In the genomic region with DNA sequence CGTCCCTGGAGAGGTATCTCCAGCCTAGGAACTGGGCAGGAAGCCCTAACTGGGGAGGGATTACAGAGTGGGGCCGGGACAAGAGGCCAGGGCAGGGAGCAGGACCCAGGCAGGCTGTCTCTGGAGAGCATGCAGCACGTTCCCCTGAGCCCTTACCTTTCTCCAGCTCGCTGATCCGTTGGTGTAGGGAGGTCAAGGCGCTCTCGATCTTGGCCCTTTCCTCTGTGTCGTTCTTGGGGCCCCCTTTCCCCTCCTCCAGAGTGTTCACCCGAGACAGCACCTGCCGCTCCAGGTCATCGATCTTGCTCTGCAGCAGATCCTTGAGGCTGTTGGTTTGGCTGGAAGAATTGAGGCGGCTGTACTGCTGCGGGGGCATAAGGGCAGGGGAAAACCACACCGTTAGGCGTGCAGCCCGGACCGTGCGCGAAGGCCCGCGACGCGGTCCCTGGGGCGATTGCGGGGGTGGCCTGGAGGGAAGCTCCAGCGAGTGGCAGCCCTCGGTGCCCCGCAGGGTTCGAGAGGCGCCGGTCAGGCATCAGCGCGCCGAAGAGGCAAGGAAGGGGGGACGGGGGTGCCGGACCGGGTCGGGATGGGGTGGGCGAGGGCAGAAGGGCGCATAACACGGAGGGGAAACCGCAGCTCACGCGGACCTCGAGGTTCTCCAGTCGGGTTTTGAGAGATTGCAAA, we compare ENCODE assay signal across 9 mouse cellular contexts. TPM values are rescaled to one million over a fixed set of nuclear protein-coding genes. Genes with fewer than 3 reads are reported as not detected.
A peak's percentile ranks its signal among the peaks of the same experiment; 100 is the strongest.
DNase-seq lines count a peak whose midpoint lies in the region; ATAC-seq lines count a peak whose summit lies in the region.
"Had no signal": no experiment of that assay in that cellular context is flagged by ENCODE, and none has a peak within 500 bp of the region (broad histone marks: within the 10 kb centered on the region; RNA-seq: fewer than 3 reads in every experiment).

No protein-coding gene starts in this region.

- H3K27me3 ChIP-seq in megakaryocyte, embryonic 14.5 days (replicated peaks): peaks cover 100% of the 10 kb centered on the region
- H3K27me3 ChIP-seq in limb, embryonic 15.5 days: peaks cover 99% of the 10 kb centered on the region
- H3K27me3 ChIP-seq in stomach, embryonic 16.5 days (ENCODE audit: control insufficient read depth, insufficient read depth, low read length): peaks cover 76% of the 10 kb centered on the region

- H3K4me1 ChIP-seq in megakaryocyte, embryonic 14.5 days: peaks cover 58% of the 10 kb centered on the region
- H3K4me1 ChIP-seq in limb, embryonic 15.5 days: peaks cover 40% of the 10 kb centered on the region
- peaks cover 36% of the 10 kb centered on the region for H3K4me1 ChIP-seq in stomach, embryonic 16.5 days (ENCODE audit: control insufficient read depth, insufficient read depth, low read length)

- H3K4me3 ChIP-seq in megakaryocyte, embryonic 14.5 days (replicated peaks): peak overlapping the region; percentile 87
- peak overlapping the region; percentile 52 for H3K4me3 ChIP-seq in limb, embryonic 15.5 days
- H3K4me3 ChIP-seq in stomach, embryonic 16.5 days (replicated peaks; ENCODE audit: low read length): peak overlapping the region; percentile 55

- no peaks in the 10 kb centered on the region for H3K36me3 ChIP-seq in megakaryocyte, embryonic 14.5 days (replicated peaks; ENCODE audit: low read length)
- H3K36me3 ChIP-seq in limb, embryonic 15.5 days: no peaks in the 10 kb centered on the region
- no peaks in the 10 kb centered on the region for H3K36me3 ChIP-seq in stomach, embryonic 16.5 days (ENCODE audit: control insufficient read depth, insufficient read depth, low read length)

- peak; percentile 52 to 64 for DNase-seq in cerebellum, postnatal 10 days
- DNase-seq in heart, adult 9 months (ENCODE audit: low spot score in 2 of 2): peak; percentile 13 to 36
- DNase-seq in right cerebral cortex, postnatal 25 days: no peak
- DNase-seq in frontal cortex, postnatal 10 days (ENCODE audit: low spot score in 2 of 2): no peak

- H3K4me2 ChIP-seq in limb, embryonic 15.5 days: peak overlapping the region; percentile 99
- peak overlapping the region; percentile 99 for H3K4me2 ChIP-seq in stomach, embryonic 16.5 days (ENCODE audit: low read depth, low read length)

- ATAC-seq in megakaryocyte, adult 5-6 weeks (ENCODE audit: poor library complexity, severe bottlenecking): no peak
- no peak for ATAC-seq in limb, embryonic 15.5 days (ENCODE audit: insufficient number of reproducible peaks, low FRiP score, low TSS enrichment, low read depth)
- ATAC-seq in stomach, embryonic 16.5 days (ENCODE audit: insufficient read depth, low FRiP score): no peak

- H3K9ac ChIP-seq in limb, embryonic 15.5 days: no peak overlapping the region
- H3K9ac ChIP-seq in stomach, embryonic 16.5 days (ENCODE audit: low read length): no peak overlapping the region

- no peak overlapping the region for H3K27ac ChIP-seq in limb, embryonic 15.5 days
- H3K27ac ChIP-seq in stomach, embryonic 16.5 days (ENCODE audit: low read length): no peak overlapping the region

- 2% methylated on average over 46 of the region's 46 CpGs for WGBS in limb, embryonic 15.5 days
- under 1% methylated on average over 46 of the region's 46 CpGs for WGBS in stomach, embryonic 16.5 days

- no peaks in the 10 kb centered on the region for H3K9me3 ChIP-seq in megakaryocyte, embryonic 14.5 days
- no peaks in the 10 kb centered on the region for H3K9me3 ChIP-seq in limb, embryonic 15.5 days
- H3K9me3 ChIP-seq in stomach, embryonic 16.5 days (replicated peaks; ENCODE audit: control insufficient read depth, low read length): no peaks in the 10 kb centered on the region

RNA-seq across cellular contexts. Expression of a gene that starts 0.9 kb away (rescaled TPM):
- polyA plus RNA-seq in megakaryocyte, embryonic 14.5 days (2012; ENCODE audit: insufficient read depth, low replicate concordance): 0.62 TPM in 1 of 2 replicates, not detected in the other
- total RNA-seq in megakaryocyte, adult 5-6 weeks (2015): not detected in 2 replicates
- not detected in 2 replicates for total RNA-seq in megakaryocyte, adult 5-6 weeks (2017)
- 1.2 and 1.8 TPM in 2 replicates for polyA plus RNA-seq in limb, embryonic 15.5 days (2015; fragmentation: Nextera tagmentation; extraction: Ambion mirVana)
- polyA plus RNA-seq in stomach, embryonic 16.5 days (2015; fragmentation: Nextera tagmentation; extraction: Ambion mirVana): 0.29 and 0.32 TPM in 2 replicates
- total RNA-seq: common myeloid progenitor, adult 5-6 weeks had no signal

RNA-seq across cellular contexts. Expression of a gene that starts 55.5 kb away (rescaled TPM):
- 8.7 and 10.0 TPM in 2 replicates for polyA plus RNA-seq in megakaryocyte, embryonic 14.5 days (2012; ENCODE audit: insufficient read depth, low replicate concordance)
- 4.5 and 4.7 TPM in 2 replicates for total RNA-seq in megakaryocyte, adult 5-6 weeks (2015)
- 5.3 and 5.6 TPM in 2 replicates for total RNA-seq in megakaryocyte, adult 5-6 weeks (2017)
- polyA plus RNA-seq in limb, embryonic 15.5 days (2015; fragmentation: Nextera tagmentation; extraction: Ambion mirVana): 13.8 and 15.7 TPM in 2 replicates
- 14.0 and 14.8 TPM in 2 replicates for polyA plus RNA-seq in stomach, embryonic 16.5 days (2015; fragmentation: Nextera tagmentation; extraction: Ambion mirVana)

RNA-seq across cellular contexts. Expression of a gene that starts 56.1 kb away (rescaled TPM):
- polyA plus RNA-seq in megakaryocyte, embryonic 14.5 days (2012; ENCODE audit: insufficient read depth, low replicate concordance): 5.4 and 20.2 TPM in 2 replicates
- 9.6 and 11.8 TPM in 2 replicates for total RNA-seq in megakaryocyte, adult 5-6 weeks (2015)
- 7.1 and 17.9 TPM in 2 replicates for total RNA-seq in megakaryocyte, adult 5-6 weeks (2017)
- polyA plus RNA-seq in limb, embryonic 15.5 days (2015; fragmentation: Nextera tagmentation; extraction: Ambion mirVana): 8.3 and 9.0 TPM in 2 replicates
- polyA plus RNA-seq in stomach, embryonic 16.5 days (2015; fragmentation: Nextera tagmentation; extraction: Ambion mirVana): 5.7 and 6.1 TPM in 2 replicates

Comparison
In these comparisons a context has a peak if more than half of its experiments do, and no peak if none do; other contexts are left out.
1. DNase-seq: peak in cerebellum, postnatal 10 days (2 of 2) and heart, adult 9 months (2 of 2); none in right cerebral cortex, postnatal 25 days (single experiment) and frontal cortex, postnatal 10 days (0 of 2).
2. Peak in every context shown above with its lines, with median percentiles within 50 percentile points of each other: H3K4me3 ChIP-seq.